Mouse (Mus musculus) urinary bladder, adult 18-20 months (tissue): Measurements from ENCODE around the gene Gm498.

Experiments used
- DNase-seq, 2 experiments: peaks; one replicate each; pipeline ENCODE4 v3.0.0; 2022; ENCODE audit warnings: low spot score in 2 of 2, mixed read lengths in 2 of 2

Gm498 gene

DNA sequence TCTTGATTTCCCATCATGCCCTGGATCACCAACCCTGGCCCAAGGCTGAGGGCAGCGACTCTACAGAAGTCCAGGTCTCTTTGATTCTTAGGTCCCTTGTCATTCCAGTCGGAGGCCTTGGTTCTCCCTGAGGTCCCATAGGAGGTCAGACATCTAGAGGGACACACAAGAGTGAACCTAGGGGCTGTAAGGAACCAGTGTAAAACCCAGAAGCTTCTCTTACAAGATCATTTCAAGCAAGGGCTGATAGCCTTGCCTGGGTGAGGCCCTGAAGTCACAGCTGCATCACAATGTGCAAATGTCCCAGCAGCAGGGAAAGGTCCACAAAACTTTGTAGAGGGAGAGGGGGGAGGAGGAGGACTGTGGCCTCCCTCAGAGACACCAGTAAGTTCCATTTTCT is at the start of gene Gm498:
Gene Gm498 (plus strand): TSS at position 301 of the 400 bp plus-strand sequence.
- DNase-seq = no peak

DNA sequence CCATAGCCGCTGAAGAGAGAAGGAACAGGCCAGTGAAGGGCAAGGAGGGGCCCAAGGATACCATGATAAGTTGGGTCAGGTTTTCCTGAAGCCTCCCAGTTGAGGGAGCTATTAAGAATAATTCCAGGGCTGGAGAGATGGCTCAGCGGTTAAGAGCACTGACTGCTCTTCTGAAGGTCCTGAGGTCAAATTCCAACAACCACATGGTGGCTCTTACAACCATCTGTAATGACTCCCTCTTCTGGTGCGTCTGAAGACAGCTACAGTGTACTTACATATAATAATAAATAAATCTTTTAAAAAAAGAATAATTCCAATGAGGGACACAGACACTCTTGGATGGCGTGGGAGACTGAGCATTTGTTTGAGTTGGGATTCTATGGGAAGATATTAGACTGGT is 47.4 kb upstream of the Gm498 start:
- DNase-seq = no peak

- no peak for DNase-seq
These were observed 45.4 kb upstream of the Gm498 start for GRCm38 (mm10) chr7:143821241-143821640.

- peak; percentile 96 to 99 for DNase-seq
These were observed 44.0 kb upstream of the Gm498 start, which contains the start of the genes Nadsyn1 and Dhcr7 for GRCm38 (mm10) chr7:143822375-143823265. Nadsyn1 (minus strand) TSS chr7:143822849. Dhcr7 (plus strand) TSS chr7:143823145.

GRCm38 (mm10) chr7:143823266-143823605 is 43.4 kb upstream of the Gm498 start:
- no peak for DNase-seq

GRCm38 (mm10) chr7:143826985-143827384 is 39.7 kb upstream of the Gm498 start:
- no peak for DNase-seq

DNA sequence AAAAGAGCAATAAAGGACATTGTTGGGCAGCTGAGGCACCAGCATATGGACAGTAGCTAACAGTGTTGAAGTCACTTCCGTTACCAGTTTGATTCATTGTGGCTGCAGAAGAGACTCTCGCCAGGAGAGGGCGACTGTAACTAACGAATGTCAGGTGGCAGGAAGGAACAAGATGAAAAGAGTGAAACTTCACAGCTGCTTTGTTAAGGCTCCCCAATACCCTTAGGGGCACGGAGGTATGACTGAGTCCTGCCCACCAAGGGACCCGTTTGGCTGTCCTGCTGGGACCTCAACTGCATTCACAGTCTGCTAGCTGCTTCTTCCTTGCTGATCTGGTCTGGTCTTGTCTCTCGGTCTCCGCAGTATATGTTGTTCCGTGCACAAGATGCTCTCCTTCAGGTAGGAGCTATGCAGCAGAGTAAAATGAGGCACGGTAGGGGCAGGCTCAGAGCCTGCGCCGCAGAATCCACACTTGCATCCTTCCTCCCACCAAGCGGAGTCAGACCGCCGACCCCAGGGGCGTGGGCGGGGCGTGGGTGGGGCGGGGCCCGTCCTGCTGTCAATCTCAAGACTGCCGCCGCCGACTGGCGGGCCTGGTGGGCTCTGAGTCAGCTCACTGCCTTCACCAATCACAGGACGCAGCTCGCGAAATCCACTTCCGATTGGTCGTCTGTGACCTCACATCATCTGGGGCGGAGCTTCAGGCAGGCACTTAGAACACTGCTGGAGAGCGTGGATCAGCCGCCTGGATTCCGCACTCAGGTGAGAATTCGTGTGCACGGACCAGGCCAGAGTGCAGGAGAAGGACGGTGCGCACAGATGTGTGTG is 36.9 kb upstream of the Gm498 start:
- peak; percentile 83 to 92 for DNase-seq

- DNase-seq = no peak
These were observed 36.2 kb upstream of the Gm498 start for GRCm38 (mm10) chr7:143830399-143830798.

- peak in 1 of 2 experiments; percentile 20 for DNase-seq
These were observed 34.4 kb upstream of the Gm498 start for GRCm38 (mm10) chr7:143832196-143832595.

- no peak for DNase-seq
These were observed 34.0 kb upstream of the Gm498 start for GRCm38 (mm10) chr7:143832611-143833010.

- no peak for DNase-seq
These were observed 33.0 kb upstream of the Gm498 start for GRCm38 (mm10) chr7:143833581-143834190.

- DNase-seq = no peak
These were observed 32.3 kb upstream of the Gm498 start for GRCm38 (mm10) chr7:143834316-143834715.

DNA sequence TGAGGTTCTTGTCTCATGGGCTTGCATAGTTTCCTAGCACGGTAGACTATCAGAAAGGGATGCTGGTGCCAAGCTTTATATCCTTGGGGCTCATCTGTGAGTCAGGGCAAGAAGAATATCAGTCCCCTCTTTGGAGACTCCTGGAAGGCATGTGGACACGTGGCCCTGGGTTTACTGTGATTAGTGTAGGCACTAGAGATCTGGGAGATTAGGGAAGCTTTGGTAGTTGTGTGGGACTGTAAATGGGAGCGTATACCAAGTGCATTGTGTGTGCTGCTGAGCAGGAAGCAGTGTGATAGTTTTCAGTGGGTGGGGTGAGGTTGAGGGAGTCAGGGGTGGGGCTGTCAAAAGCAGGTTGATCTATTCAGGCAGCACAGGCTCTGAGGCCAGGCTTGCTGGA is 31.7 kb upstream of the Gm498 start:
- no peak for DNase-seq

GRCm38 (mm10) chr7:143837705-143838358 is 28.8 kb upstream of the Gm498 start:
- no peak for DNase-seq

GRCm38 (mm10) chr7:143840121-143840520 is 26.5 kb upstream of the Gm498 start:
- DNase-seq = no peak

DNA sequence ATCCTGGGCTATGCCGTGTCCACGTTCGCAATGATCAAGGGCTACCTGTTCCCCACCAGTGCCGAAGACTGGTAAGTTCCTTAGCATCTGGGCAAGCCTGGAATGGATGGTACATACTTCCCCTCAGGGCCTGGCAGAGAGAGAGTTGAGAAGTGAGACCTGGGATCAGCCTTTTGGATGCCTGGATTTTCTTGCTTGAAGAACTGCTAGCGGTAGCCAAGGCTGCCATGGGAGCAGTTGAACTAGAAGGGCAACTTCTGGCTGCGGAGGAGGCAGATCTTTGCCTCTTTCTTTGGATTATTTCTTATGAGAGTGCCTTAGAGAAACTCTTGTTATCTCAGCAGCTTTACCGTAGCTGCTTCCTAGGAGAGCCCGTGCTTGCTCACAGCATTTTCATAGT is 25.3 kb upstream of the Gm498 start:
- no peak for DNase-seq

DNA sequence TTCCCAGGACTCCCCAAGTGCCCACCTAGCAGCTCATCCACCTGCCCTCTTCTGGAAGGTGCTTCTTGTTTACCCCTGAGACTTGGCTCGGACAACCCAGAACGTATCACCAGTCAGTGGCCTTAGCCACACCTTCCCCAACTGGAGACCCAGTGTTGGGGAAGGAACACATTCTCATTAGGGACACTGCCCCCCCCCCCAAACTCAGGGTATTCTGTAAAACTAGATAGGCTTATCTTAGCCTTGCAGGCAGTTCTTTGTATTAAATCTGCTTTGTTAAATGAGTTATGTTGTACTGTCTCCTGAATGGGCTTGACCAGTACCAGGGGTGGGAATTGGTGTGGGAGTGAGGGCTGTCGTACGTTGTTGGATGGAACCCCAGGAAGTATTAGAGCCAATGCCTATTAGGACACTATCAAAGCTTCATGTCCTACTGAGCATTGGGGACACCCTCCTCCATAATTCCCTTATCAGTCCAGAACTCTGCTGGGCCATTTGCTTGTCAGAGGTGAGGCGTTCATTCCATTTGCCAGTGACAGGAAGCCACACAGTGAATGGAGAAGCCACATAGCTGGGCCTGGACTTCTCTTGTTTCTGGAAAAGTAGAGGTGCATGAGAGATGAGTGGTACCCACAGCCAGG is 18.4 kb upstream of the Gm498 start:
- DNase-seq = no peak

- DNase-seq = no peak
These were observed 17.7 kb upstream of the Gm498 start for GRCm38 (mm10) chr7:143848768-143849482.

DNA sequence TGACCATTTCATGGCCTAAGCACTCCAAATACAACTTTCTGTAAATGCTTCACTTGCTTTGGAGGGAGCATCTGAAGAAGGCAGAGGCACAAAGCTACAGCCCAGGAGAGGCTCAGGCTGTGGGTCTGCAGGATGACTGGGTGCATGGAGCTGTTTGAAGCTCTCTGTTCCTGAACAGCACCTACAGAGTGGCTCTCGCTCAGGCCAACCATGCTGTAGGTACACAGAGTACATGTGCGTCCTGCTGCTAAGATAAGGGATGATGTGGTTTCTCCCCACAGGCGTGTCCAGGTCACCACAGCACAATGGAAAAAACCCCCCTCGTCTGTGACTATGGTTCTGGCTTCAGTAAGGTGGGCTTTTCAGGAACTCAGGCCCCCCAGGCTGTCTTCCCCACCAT is 2.2 kb downstream of the Gm498 start:
- DNase-seq = no peak

GRCm38 (mm10) chr7:143883717-143884116 is 17.1 kb downstream of the Gm498 start:
- DNase-seq = no peak

DNA sequence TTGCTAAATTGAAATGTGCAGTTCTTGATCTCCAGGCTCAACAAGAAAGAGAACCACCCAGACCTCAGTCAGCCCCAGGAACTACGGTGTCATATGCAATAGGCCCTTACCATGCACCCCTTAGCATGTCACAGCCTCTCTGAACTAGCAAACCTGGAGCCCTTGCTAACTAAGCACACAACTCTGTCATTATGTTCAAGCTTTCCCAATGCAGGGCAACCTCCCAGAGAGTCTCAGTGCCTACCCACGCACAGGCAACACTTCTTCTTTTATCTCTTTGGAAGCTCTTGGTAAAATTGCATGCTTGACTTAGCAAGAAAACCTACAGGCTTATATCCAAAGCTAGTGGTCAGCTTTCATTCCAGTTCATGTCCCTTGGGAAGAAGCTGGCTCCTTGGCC is 24.5 kb downstream of the Gm498 start:
- DNase-seq = no peak
